Mouse (Mus musculus) hindbrain, embryonic 13.5 days (tissue): ENCODE results near the gene Ccdc24. TPM values are rescaled to one million over a fixed set of nuclear protein-coding genes. Genes with fewer than 3 reads are reported as not detected.
A peak's percentile ranks its signal among the peaks of the same experiment; 100 is the strongest.

Experiments used
- ATAC-seq: fragments of 200-750 bp; cut with Nextera tagmentation; 2 replicates; pipeline ENCODE4 v1.8.0; 2017; ENCODE audit warnings: moderate TSS enrichment; ENCODE audit not compliant: low FRiP score
- H3K27ac ChIP-seq: fragments of 300-500 bp; sonication (generic); 2 replicates; pipeline ENCODE4 v1.5.1; 2015; ENCODE audit warnings: inconsistent platforms, mild to moderate bottlenecking, moderate library complexity
- H3K27me3 ChIP-seq: fragments of 300-500 bp; sonication (generic); 2 replicates; pipeline ENCODE4 v1.6.1; 2015; ENCODE audit warnings: mild to moderate bottlenecking, inconsistent platforms
- H3K36me3 ChIP-seq: fragments of 300-500 bp; sonication (generic); 2 replicates; pipeline ENCODE4 v1.6.1; 2015; ENCODE audit warnings: mild to moderate bottlenecking, inconsistent platforms
- H3K4me1 ChIP-seq: fragments of 300-500 bp; sonication (generic); replicated peaks from 2 replicates; pipeline ENCODE4 v1.6.1; 2015; ENCODE audit warnings: inconsistent platforms
- H3K4me2 ChIP-seq: fragments of 300-500 bp; sonication (generic); 2 replicates; pipeline ENCODE4 v1.6.1; 2015; ENCODE audit warnings: inconsistent platforms, mild to moderate bottlenecking, moderate library complexity
- H3K4me3 ChIP-seq: fragments of 300-500 bp; sonication (generic); 2 replicates; pipeline ENCODE4 v1.5.1; 2015; ENCODE audit warnings: mild to moderate bottlenecking, inconsistent platforms
- H3K9ac ChIP-seq: fragments of 300-500 bp; sonication (generic); 2 replicates; pipeline ENCODE4 v1.6.1; 2015; ENCODE audit warnings: mild to moderate bottlenecking, inconsistent platforms
- H3K9me3 ChIP-seq: fragments of 300-500 bp; sonication (generic); 2 replicates; pipeline ENCODE4 v1.6.1; 2016; ENCODE audit warnings: inconsistent platforms
- WGBS: fragments of 180-500 bp; shearing (Covaris S2); methylation state at CpG from one replicate; pipeline ENCODE4 v1.1.7; 2015; 5-methylcytosine and 5-hydroxymethylcytosine counted together
- polyA plus RNA-seq: library from polyadenylated mRNA; unstranded; fragments of >200 nt; fragmentation: Nextera tagmentation; extraction: Ambion mirVana; gene quantifications from 2 replicates; pipeline ENCODE4 v1.2.1, GENCODE M21; 2015

Gene Ccdc24
- polyA plus RNA-seq = 1.6 and 2.8 TPM in 2 replicates

DNA sequence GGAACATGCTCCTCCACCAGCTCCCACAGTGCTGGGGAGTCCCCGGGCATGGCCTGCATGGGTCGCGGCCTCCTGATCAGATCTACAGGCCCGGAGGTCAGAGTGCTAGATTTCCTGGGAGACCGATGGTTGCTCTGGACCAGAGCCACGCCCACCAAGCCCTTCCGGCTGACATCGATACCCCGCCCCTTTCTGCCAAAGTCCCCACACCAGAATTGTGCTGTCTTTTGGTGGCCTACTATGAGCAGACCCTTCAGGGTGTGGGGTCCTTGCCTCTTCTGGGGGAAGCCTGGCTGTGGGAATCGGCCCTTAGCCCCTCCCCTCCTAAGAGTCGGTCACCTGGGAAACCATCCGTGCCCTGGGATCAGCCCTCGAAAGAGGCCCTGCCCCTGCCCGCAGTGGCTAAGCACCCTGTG lies at the start of gene Ccdc24:
Ccdc24 (minus strand) TSS at position 87 of the 416 bp plus-strand sequence.
- ATAC-seq = no peak
- peaks cover 52% of the 10 kb centered on the region for H3K36me3 ChIP-seq
- H3K9ac ChIP-seq = peak within 1 kb of the TSS; percentile 43; the same call in 1 of the 2 replicates
- peak within 1 kb of the TSS; percentile 36 for H3K4me2 ChIP-seq
- H3K4me1 ChIP-seq = peaks cover 29% of the 10 kb centered on the region
- H3K27ac ChIP-seq = no peak within 1 kb of the TSS
- 4% methylated on average over 14 of the region's 14 CpGs for WGBS
- no peaks in the 10 kb centered on the region for H3K9me3 ChIP-seq
- H3K27me3 ChIP-seq = no peaks in the 10 kb centered on the region
- H3K4me3 ChIP-seq = no peak within 1 kb of the TSS

DNA sequence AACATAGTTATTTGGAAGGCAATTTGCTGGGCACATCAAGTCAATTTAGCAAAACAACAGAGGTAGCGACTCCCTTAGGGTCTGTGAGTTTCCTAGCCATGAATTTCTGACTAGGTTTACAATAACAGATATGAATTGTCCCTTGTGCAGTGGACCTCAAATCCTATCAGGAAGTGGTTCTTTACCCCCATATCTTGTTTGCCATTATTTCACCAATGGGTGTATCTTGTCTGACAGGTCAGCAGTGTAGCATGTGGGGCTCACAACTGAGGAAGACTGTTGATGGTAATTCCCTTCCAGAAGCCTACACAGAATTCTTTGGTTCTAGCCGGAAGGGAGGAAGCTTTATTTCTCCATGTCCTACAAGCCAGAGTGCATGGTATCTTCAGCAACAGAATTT lies 49.0 kb upstream of the Ccdc24 start:
- no peaks in the 10 kb centered on the region for H3K36me3 ChIP-seq
- H3K27ac ChIP-seq = no peak overlapping the region
- WGBS = 94% methylated on average over 2 of the region's 2 CpGs
- ATAC-seq = no peak
- H3K4me3 ChIP-seq = no peak overlapping the region
- peaks cover 2% of the 10 kb centered on the region for H3K4me1 ChIP-seq
- H3K9ac ChIP-seq = no peak overlapping the region
- H3K27me3 ChIP-seq = peaks cover 33% of the 10 kb centered on the region
- H3K4me2 ChIP-seq = no peak overlapping the region
- no peaks in the 10 kb centered on the region for H3K9me3 ChIP-seq

DNA sequence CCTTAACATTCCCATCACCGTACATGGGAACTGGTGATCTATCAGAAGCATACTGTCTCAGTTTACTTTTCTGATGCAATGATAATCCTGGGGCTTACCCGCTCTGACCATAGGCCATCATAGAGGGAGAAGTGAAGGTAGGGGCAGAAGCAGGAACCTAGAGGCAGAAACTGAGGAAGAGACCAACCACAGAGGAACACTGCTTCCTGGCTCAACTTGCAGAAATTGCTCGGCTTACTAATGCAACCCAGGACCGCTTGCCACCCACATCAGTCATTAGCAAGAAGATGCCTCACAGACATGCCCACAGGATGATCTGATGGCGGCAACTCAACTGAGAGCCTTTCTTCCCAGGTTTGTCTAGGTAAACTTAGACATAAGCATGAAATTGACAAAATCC lies 46.4 kb upstream of the Ccdc24 start:
- H3K4me3 ChIP-seq = no peak overlapping the region
- H3K4me2 ChIP-seq = no peak overlapping the region
- no peaks in the 10 kb centered on the region for H3K36me3 ChIP-seq
- peaks cover 10% of the 10 kb centered on the region; the same call in 1 of the 2 replicates for H3K27me3 ChIP-seq
- 93% methylated on average over 5 of the region's 5 CpGs for WGBS
- peaks cover 13% of the 10 kb centered on the region for H3K4me1 ChIP-seq
- H3K9ac ChIP-seq = no peak overlapping the region
- no peaks in the 10 kb centered on the region for H3K9me3 ChIP-seq
- no peak for ATAC-seq
- no peak overlapping the region for H3K27ac ChIP-seq

DNA sequence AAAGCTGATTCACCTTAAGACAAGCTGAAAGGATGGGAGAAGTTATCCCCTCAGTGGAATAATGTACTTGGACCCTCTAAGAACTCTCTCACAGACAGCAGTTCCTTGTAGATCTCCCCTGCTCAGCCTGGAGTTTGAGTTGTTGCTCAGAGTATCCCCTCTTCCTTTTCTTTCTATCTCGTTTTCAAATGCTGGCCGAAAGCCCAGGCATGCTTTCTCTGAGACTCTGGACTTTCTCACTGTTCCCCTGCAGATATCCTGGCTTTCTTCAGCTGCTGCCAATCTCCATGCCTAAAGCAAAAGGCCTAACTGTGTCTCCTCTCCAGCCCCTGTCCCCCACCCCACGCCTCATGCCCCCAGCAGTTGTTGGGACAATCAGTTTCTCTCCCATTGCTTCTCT lies 45.9 kb upstream of the Ccdc24 start:
- 76% methylated on average over 3 of the region's 3 CpGs for WGBS
- Histone ChIP-seq H3K36me3 (no peaks in the 10 kb centered on the region), H3K4me3 (no peak overlapping the region), H3K4me1 (peaks cover 18% of the 10 kb centered on the region), H3K4me2 (no peak overlapping the region), H3K27ac (no peak overlapping the region), H3K9ac (no peak overlapping the region), H3K9me3 (no peaks in the 10 kb centered on the region), H3K27me3 (peaks cover 5% of the 10 kb centered on the region; the same call in 1 of the 2 replicates)
- no peak for ATAC-seq

DNA sequence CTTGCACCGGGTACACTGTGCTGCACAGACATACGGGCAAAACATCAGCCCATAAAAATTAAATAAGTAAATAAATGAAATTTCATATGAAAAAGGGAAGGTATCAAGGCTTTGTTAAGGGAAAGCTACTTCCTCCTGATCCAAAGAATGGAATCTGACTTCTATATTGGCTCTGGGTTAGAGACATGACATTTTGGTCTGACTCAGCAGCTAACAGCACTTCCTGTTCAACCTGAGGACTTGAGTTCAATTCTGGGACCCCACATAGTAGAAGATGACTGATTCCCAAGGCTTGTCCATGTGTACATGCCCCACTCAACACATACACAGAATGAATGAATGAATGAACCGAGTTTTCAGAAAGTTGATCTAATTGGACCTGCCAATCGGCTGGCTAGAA lies 45.5 kb upstream of the Ccdc24 start:
- 94% methylated on average over 4 of the region's 4 CpGs for WGBS
- ATAC-seq = no peak

DNA sequence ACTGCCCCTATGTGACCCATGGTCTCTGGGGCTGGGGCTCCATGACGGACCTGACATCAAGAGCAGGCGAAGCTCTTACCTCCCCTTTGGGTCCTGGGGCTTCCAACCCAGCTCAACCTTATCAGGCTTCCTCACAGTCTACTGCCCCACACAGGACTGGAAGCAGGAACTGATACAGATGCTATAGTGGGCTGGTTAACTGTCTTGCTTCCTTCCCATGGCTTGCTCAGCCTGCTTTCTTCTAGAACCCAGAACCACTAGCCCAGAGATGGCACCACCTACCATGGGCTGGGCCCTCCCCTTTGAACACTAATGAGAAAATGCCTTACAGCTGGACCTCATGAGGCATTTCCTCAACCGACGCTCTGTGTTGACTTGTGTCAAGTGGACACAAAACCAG lies 45.0 kb upstream of the Ccdc24 start:
- Histone ChIP-seq H3K4me1 (peaks cover 27% of the 10 kb centered on the region), H3K4me2 (no peak overlapping the region), H3K36me3 (peaks cover under 1% of the 10 kb centered on the region; the same call in 1 of the 2 replicates), H3K27ac (no peak overlapping the region), H3K9me3 (no peaks in the 10 kb centered on the region), H3K27me3 (peaks cover 1% of the 10 kb centered on the region; the same call in 1 of the 2 replicates), H3K9ac (no peak overlapping the region), H3K4me3 (no peak overlapping the region)
- 91% methylated on average over 4 of the region's 4 CpGs for WGBS
- no peak for ATAC-seq

More for the DNA sequence above, 45.5 kb upstream of the Ccdc24 start:
- Histone ChIP-seq H3K9me3 (no peaks in the 10 kb centered on the region), H3K4me2 (no peak overlapping the region), H3K4me1 (peaks cover 22% of the 10 kb centered on the region), H3K27ac (no peak overlapping the region), H3K36me3 (no peaks in the 10 kb centered on the region), H3K27me3 (peaks cover 2% of the 10 kb centered on the region; the same call in 1 of the 2 replicates), H3K9ac (no peak overlapping the region), H3K4me3 (no peak overlapping the region)

DNA sequence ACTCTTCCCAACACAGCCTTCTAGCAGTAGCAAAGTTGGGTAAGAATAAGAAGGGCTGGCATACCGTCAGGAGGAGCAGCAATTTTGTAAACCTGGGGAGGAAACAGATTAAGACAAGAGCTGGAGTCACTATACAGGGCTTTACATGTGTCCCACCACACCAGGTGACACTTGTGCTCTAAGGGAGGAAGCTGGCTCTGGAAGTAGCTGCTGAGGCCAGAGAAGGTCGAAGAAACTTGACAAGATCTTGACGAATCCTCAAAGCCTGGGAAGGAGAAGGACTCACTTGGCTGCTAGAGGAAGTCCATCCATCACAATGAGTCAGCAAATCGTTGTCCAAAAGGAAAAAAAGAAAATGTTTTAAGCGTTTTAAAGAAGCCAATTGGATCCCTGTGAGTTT lies 44.0 kb upstream of the Ccdc24 start:
- H3K27ac ChIP-seq = no peak overlapping the region
- ATAC-seq = no peak
- H3K36me3 ChIP-seq = peaks cover 11% of the 10 kb centered on the region
- H3K27me3 ChIP-seq = no peaks in the 10 kb centered on the region
- H3K9ac ChIP-seq = no peak overlapping the region
- H3K4me2 ChIP-seq = peak overlapping the region; percentile 100; the same call in 1 of the 2 replicates
- H3K4me1 ChIP-seq = peaks cover 37% of the 10 kb centered on the region
- 0 out of 2 replicates have a peak overlapping the region, but pooled peaks have one; percentile 92 for H3K4me3 ChIP-seq
- WGBS = 86% methylated on average over 5 of the region's 5 CpGs
- no peaks in the 10 kb centered on the region for H3K9me3 ChIP-seq

DNA sequence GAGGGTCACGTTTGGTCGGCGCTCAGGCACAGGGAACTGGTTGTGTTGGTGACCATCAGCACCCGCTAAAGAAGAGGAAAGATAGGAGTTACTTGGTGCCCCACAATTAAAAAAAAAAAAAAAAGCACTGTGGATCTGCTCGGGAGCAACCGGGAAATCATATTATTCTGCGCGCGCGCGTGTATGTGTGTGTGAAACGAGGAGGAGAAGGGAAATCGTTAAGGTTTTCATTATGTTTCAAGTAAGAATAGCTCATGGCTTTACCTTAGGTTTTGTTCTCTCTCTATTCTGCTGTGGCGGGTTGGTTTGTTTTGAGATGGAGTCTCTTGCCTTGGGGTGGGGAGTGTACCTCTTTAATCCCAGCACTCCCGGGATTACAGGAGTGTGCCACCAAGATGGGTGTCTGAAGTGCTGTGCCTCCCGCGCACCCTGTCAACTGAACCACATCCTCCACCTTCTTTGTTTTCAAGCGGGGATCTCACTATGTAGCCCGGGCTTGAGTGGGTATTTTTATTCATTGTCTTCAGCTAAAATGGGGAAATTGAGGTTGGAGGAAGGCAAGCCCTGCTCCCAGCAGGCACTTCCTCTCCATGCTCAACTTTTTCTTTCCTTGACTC lies 43.2 kb upstream of the Ccdc24 start:
- ATAC-seq = no peak
- H3K27ac ChIP-seq = peak overlapping the region; percentile 88
- peaks cover 45% of the 10 kb centered on the region for H3K4me1 ChIP-seq
- 5% methylated on average over 19 of the region's 19 CpGs for WGBS
- peaks cover 19% of the 10 kb centered on the region for H3K36me3 ChIP-seq
- H3K9me3 ChIP-seq = no peaks in the 10 kb centered on the region
- peak overlapping the region; percentile 92 for H3K4me3 ChIP-seq
- H3K4me2 ChIP-seq = peak overlapping the region; percentile 100
- H3K9ac ChIP-seq = peak overlapping the region; percentile 97
- H3K27me3 ChIP-seq = no peaks in the 10 kb centered on the region

DNA sequence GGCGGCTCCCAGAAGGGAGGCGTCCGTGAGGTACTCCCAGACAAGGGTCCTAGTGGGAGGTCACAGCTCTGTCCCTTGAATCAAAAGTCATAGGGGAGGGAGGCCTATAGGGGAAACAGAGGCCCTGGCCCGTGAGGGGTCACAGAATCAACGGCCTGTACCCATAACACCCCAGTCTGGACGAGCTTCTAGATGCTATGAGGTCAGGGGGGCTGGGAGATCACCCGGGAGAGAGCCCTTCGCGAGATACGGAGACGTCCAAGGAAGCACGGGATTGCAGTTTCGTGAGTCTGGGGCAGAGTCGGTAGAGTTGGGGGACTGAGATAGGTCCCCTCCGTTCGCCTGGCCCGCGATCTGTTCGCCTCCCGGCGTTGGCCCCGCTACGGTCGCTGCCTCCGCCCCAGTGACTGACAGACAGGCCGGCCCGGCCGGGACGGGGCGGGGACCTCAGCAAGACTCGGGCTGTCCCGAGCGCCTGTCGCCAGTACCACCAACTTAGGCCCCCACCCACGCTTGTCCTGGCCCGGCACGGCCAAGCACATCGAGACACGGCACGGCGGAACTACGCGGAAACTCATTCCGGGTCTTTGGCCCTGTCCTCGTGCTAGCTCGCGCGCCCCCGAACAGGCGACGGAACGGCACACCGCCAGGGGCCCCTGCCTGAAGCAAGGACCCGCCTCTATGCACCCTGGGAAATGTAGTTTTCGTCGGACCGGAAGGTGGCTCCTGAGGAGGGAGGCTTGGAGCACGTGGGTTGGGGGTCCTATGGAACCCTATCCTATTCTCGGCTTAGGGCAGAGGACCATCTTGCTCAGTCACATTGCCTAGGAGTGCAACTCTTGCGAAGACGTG lies 42.5 kb upstream of the Ccdc24 start, which contains the start of gene Ipo13:
Ipo13 (minus strand) TSS at position 409 of the 852 bp plus-strand sequence.
- H3K4me2 ChIP-seq = peak within 1 kb of the TSS; percentile 100
- H3K36me3 ChIP-seq = peaks cover 21% of the 10 kb centered on the region
- peak within 1 kb of the TSS; percentile 88 for H3K27ac ChIP-seq
- ATAC-seq = peak; percentile 95
- H3K9ac ChIP-seq = peak within 1 kb of the TSS; percentile 97
- peak within 1 kb of the TSS; percentile 92 for H3K4me3 ChIP-seq
- no peaks in the 10 kb centered on the region for H3K27me3 ChIP-seq
- no peaks in the 10 kb centered on the region for H3K9me3 ChIP-seq
- H3K4me1 ChIP-seq = peaks cover 52% of the 10 kb centered on the region
- under 1% methylated on average over 61 of the region's 61 CpGs for WGBS

DNA sequence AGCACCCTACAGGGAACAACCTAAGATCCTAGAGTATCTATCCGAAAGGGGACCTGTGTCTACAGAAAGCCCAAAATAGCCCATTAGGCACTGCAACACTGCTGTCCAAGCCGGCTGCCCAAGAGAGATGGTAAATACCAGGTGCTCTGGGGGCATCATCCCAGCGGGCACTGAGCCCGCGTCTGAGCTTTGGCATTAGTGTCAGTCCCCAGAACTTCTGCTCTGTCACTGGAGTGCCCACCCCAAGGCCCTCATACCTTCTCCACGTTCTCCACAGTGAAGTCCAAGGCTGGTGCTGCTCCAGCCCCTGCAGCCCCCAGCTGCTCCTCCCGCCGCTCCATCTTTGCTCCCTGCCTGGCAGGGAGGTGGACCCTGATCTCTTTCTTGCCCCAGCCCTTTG lies 41.7 kb upstream of the Ccdc24 start:
- no peaks in the 10 kb centered on the region for H3K27me3 ChIP-seq
- H3K4me3 ChIP-seq = peak overlapping the region; percentile 92
- H3K36me3 ChIP-seq = peaks cover 21% of the 10 kb centered on the region
- H3K9ac ChIP-seq = peak overlapping the region; percentile 97
- WGBS = 15% methylated on average over 8 of the region's 8 CpGs
- ATAC-seq = peak; percentile 7; the same call in 1 of the 2 replicates
- H3K27ac ChIP-seq = no peak overlapping the region; the same call in 1 of the 2 replicates
- peak overlapping the region; percentile 100 for H3K4me2 ChIP-seq
- peaks cover 60% of the 10 kb centered on the region for H3K4me1 ChIP-seq
- H3K9me3 ChIP-seq = no peaks in the 10 kb centered on the region

DNA sequence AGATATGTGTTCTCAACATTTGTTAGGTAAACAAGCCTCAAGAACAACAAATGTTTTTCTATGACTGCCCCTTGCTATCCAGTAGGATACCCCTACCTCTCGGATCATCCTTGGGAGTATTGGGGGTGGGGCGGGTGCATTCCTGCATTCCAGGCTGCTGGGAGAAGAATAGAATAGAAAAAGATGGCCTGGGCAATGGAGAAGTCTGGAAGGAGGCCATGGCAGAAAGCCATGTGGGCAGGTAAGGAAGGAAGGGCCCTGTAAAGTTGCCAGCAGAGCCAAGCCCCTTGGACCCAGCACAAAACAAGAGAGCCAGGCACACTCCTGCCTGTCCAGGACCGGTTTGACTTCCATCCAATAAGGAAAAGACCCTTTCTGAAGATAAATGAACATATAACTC lies 41.1 kb upstream of the Ccdc24 start:
- H3K9ac ChIP-seq = peak overlapping the region; percentile 97
- ATAC-seq = no peak

DNA sequence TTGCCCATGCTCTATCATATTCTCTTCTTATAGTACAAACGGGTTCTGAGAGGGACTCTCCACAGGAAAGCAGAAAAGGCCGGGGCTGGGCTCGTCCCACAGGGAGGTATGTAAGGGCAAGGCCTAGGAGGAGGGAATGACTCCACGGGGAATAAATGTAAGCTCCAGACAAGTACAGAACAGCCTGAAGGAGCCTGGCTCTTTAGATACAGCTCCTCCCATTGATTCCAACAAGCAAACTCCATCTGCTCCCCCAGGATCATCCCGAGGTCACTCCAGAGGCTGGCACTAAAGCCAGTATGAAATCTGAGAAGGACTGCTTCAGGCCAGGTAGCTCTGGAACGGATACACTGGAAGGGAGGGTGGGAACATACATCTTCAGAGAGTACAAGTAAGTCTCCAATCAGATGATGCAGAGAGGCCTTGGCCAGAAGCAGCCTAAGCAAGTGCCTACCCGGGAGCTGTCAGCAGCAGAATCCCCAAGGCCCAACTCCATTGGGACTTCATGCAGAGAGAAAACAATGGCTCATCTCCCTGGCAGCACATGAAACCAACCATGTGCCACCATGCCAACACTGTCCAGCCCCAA lies 40.4 kb upstream of the Ccdc24 start:
- Histone ChIP-seq H3K4me1 (peaks cover 73% of the 10 kb centered on the region), H3K36me3 (peaks cover 21% of the 10 kb centered on the region), H3K9ac (peak overlapping the region; percentile 97), H3K4me2 (peak overlapping the region; percentile 100), H3K27ac (no peak overlapping the region; the same call in 1 of the 2 replicates), H3K27me3 (no peaks in the 10 kb centered on the region), H3K9me3 (no peaks in the 10 kb centered on the region), H3K4me3 (peak overlapping the region; percentile 92)
- no peak for ATAC-seq
- WGBS = 62% methylated on average over 7 of the region's 7 CpGs

More for the DNA sequence above, 41.1 kb upstream of the Ccdc24 start:
- H3K36me3 ChIP-seq = peaks cover 21% of the 10 kb centered on the region
- WGBS = 43% methylated on average over 3 of the region's 3 CpGs
- no peak overlapping the region for H3K27ac ChIP-seq
- peak overlapping the region; percentile 92 for H3K4me3 ChIP-seq
- H3K4me1 ChIP-seq = peaks cover 66% of the 10 kb centered on the region
- no peaks in the 10 kb centered on the region for H3K27me3 ChIP-seq
- no peaks in the 10 kb centered on the region for H3K9me3 ChIP-seq
- H3K4me2 ChIP-seq = peak overlapping the region; percentile 100
